Mouse (Mus musculus) liver, adult (tissue): ENCODE results near the gene Disc1.

Experiments
- GATA4 ChIP-seq: IDR thresholded peaks from 2 replicates; pipeline ENCODE4 v1.6.1; 2014; ENCODE audit warnings: mild to moderate bottlenecking, low read length; ENCODE audit not compliant: insufficient replicate concordance

The Disc1 gene

GRCm38 (mm10) chr8:125080388-125081344, 26.7 kb downstream of the Disc1 start:
- TF ChIP-seq GATA4: no peak

- TF ChIP-seq GATA4: no peak
Measured at GRCm38 (mm10) chr8:125083746-125084145, 29.8 kb downstream of the Disc1 start.

- TF ChIP-seq GATA4: no peak
Measured at GRCm38 (mm10) chr8:125084523-125084922, 30.5 kb downstream of the Disc1 start.

GRCm38 (mm10) chr8:125090889-125091740, 37.1 kb downstream of the Disc1 start:
- TF ChIP-seq GATA4: no peak

- no peak for TF ChIP-seq GATA4
Measured at GRCm38 (mm10) chr8:125097140-125097539, 43.1 kb downstream of the Disc1 start.

- TF ChIP-seq GATA4: no peak
Measured at GRCm38 (mm10) chr8:125098050-125098449, 44.1 kb downstream of the Disc1 start.

GRCm38 (mm10) chr8:125102303-125102702, 48.3 kb downstream of the Disc1 start:
- TF ChIP-seq GATA4: no peak

- TF ChIP-seq GATA4: no peak
Measured at GRCm38 (mm10) chr8:125113171-125113570, 59.2 kb downstream of the Disc1 start.

GRCm38 (mm10) chr8:125113831-125114230, 59.8 kb downstream of the Disc1 start:
- TF ChIP-seq GATA4: no peak

- TF ChIP-seq GATA4: no peak
Measured at GRCm38 (mm10) chr8:125115321-125115720, 61.3 kb downstream of the Disc1 start.

- no peak for TF ChIP-seq GATA4
Measured at GRCm38 (mm10) chr8:125116616-125117015, 62.6 kb downstream of the Disc1 start.

- TF ChIP-seq GATA4: no peak
Measured at GRCm38 (mm10) chr8:125126482-125126881, 72.5 kb downstream of the Disc1 start.

GRCm38 (mm10) chr8:125127621-125128020, 73.6 kb downstream of the Disc1 start:
- no peak for TF ChIP-seq GATA4

- no peak for TF ChIP-seq GATA4
Measured at GRCm38 (mm10) chr8:125128305-125128704, 74.3 kb downstream of the Disc1 start.

GRCm38 (mm10) chr8:125130835-125131234, 76.8 kb downstream of the Disc1 start:
- no peak for TF ChIP-seq GATA4

GRCm38 (mm10) chr8:125131265-125131664, 77.3 kb downstream of the Disc1 start:
- TF ChIP-seq GATA4: no peak
